Mouse (Mus musculus): ENCODE data around the gene Nmnat3. TPM values are rescaled to one million over a fixed set of nuclear protein-coding genes. Genes with fewer than 3 reads are reported as not detected.

The Nmnat3 gene
- polyA plus RNA-seq, 1 experiment from 2014 or later: 1.9 TPM

Other genes starting within 250 kb of the Nmnat3 start
- 23.3 and 32.6 TPM in 2 replicates for gene Rbp1, start 135.5 kb downstream of the Nmnat3 start, polyA plus RNA-seq (2016; fragmentation: Nextera tagmentation; extraction: Ambion mirVana)
- gene Rbp2, start 198.7 kb downstream of the Nmnat3 start, polyA plus RNA-seq (2016; fragmentation: Nextera tagmentation; extraction: Ambion mirVana): 0.32 TPM in 1 of 2 replicates, not detected in the other

Measured in midbrain, embryonic 12.5 days (tissue).